Mouse (Mus musculus): ENCODE data around the gene Fkbp1a. TPM values are rescaled to one million over a fixed set of nuclear protein-coding genes. Genes with fewer than 3 reads are reported as not detected.
A peak's percentile ranks its signal among the peaks of the same experiment; 100 is the strongest.

Fkbp1a gene
- polyA plus RNA-seq, 1 experiment, result 37.1 TPM

- Histone ChIP-seq H3K4me1 (ENCODE audit: control insufficient read depth, insufficient read depth, insufficient read length) (no peaks in the 10 kb centered on the region), H3K27me3 (ENCODE audit: control insufficient read depth, insufficient read depth, low read length) (0 out of 2 replicates have a peak, but pooled peaks cover 2% of the 10 kb centered on the region), H3K27ac (ENCODE audit: insufficient read depth, low read length) (peak overlapping the region; percentile 39), H3K4me3 (ENCODE audit: extremely low read depth, insufficient read depth, insufficient read length) (peak overlapping the region; percentile 67), H3K36me3 (ENCODE audit: control insufficient read depth, insufficient read depth, low read length) (no peaks in the 10 kb centered on the region)
- under 1% methylated on average over 38 of the region's 38 CpGs for WGBS
- peak; percentile 28 to 45 for DNase-seq (ENCODE audit: low read depth in 1 of 2, low spot score in 2 of 2)
- no peak for TF ChIP-seq CTCF (IDR thresholded peaks at IDR 0.05; ENCODE audit: extremely low read depth, insufficient read depth, insufficient read length, insufficient replicate concordance)
- TF ChIP-seq POLR2A (IDR thresholded peaks at IDR 0.05; ENCODE audit: low read depth, low read length), result no peak
Observed at GRCm38 (mm10) chr2:151575699-151576389, 33.6 kb downstream of the Fkbp1a start.

DNA sequence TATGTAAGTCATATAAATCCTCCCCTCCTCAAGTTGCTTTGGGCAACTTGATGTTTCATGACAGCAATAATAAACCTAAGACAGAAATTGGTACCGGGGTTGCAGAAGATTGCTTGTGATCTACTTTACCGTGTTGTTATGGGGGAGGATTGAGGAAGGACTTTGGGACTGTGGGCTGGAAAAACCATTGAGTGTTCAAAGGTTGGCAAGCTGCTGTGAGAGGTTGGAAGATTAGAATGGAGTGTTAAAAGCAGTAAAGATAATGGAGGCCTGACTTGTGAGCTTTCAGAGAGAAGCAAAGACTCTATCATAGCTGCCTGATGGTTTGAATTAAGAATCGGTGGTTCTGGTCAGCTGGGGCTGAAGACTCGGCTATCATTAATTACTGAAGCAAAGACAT is 36.9 kb downstream of the Fkbp1a start:
- Histone ChIP-seq H3K27me3 (ENCODE audit: control insufficient read depth, insufficient read depth, low read length) (0 out of 2 replicates have a peak, but pooled peaks cover 2% of the 10 kb centered on the region), H3K27ac (ENCODE audit: insufficient read depth, low read length) (no peak overlapping the region), H3K36me3 (ENCODE audit: control insufficient read depth, insufficient read depth, low read length) (no peaks in the 10 kb centered on the region), H3K4me3 (ENCODE audit: extremely low read depth, insufficient read depth, insufficient read length) (no peak overlapping the region), H3K4me1 (ENCODE audit: control insufficient read depth, insufficient read depth, insufficient read length) (no peaks in the 10 kb centered on the region)
- TF ChIP-seq POLR2A (IDR thresholded peaks at IDR 0.05; ENCODE audit: low read depth, low read length) (no peak), CTCF (IDR thresholded peaks at IDR 0.05; ENCODE audit: extremely low read depth, insufficient read depth, insufficient read length, insufficient replicate concordance) (no peak)
- no peak for DNase-seq (ENCODE audit: low read depth in 1 of 2, low spot score in 2 of 2)
- WGBS, result 81% methylated on average over 4 of the region's 4 CpGs

GRCm38 (mm10) chr2:151580945-151581344 is 38.7 kb downstream of the Fkbp1a start:
- H3K36me3 ChIP-seq (ENCODE audit: control insufficient read depth, insufficient read depth, low read length), result no peaks in the 10 kb centered on the region
- TF ChIP-seq CTCF (IDR thresholded peaks at IDR 0.05; ENCODE audit: extremely low read depth, insufficient read depth, insufficient read length, insufficient replicate concordance) (no peak), POLR2A (IDR thresholded peaks at IDR 0.05; ENCODE audit: low read depth, low read length) (no peak)
- no peak overlapping the region for H3K27ac ChIP-seq (ENCODE audit: insufficient read depth, low read length)
- no peaks in the 10 kb centered on the region for H3K4me1 ChIP-seq (ENCODE audit: control insufficient read depth, insufficient read depth, insufficient read length)
- WGBS, result 65% methylated on average over 1 of the region's 1 CpGs
- 0 out of 2 replicates have a peak, but pooled peaks cover 2% of the 10 kb centered on the region for H3K27me3 ChIP-seq (ENCODE audit: control insufficient read depth, insufficient read depth, low read length)
- no peak overlapping the region for H3K4me3 ChIP-seq (ENCODE audit: extremely low read depth, insufficient read depth, insufficient read length)
- DNase-seq (ENCODE audit: low read depth in 1 of 2, low spot score in 2 of 2), result no peak

- TF ChIP-seq CTCF (IDR thresholded peaks at IDR 0.05; ENCODE audit: extremely low read depth, insufficient read depth, insufficient read length, insufficient replicate concordance), result no peak
- TF ChIP-seq POLR2A (IDR thresholded peaks at IDR 0.05; ENCODE audit: low read depth, low read length), result no peak
- Histone ChIP-seq H3K36me3 (ENCODE audit: control insufficient read depth, insufficient read depth, low read length) (no peaks in the 10 kb centered on the region), H3K27ac (ENCODE audit: insufficient read depth, low read length) (no peak overlapping the region), H3K4me1 (ENCODE audit: control insufficient read depth, insufficient read depth, insufficient read length) (no peaks in the 10 kb centered on the region), H3K4me3 (ENCODE audit: extremely low read depth, insufficient read depth, insufficient read length) (no peak overlapping the region), H3K27me3 (ENCODE audit: control insufficient read depth, insufficient read depth, low read length) (no peaks in the 10 kb centered on the region)
- WGBS, result 28% methylated on average over 3 of the region's 3 CpGs
- no peak for DNase-seq (ENCODE audit: low read depth in 1 of 2, low spot score in 2 of 2)
Observed at GRCm38 (mm10) chr2:151585934-151586333, 43.7 kb downstream of the Fkbp1a start.

DNA sequence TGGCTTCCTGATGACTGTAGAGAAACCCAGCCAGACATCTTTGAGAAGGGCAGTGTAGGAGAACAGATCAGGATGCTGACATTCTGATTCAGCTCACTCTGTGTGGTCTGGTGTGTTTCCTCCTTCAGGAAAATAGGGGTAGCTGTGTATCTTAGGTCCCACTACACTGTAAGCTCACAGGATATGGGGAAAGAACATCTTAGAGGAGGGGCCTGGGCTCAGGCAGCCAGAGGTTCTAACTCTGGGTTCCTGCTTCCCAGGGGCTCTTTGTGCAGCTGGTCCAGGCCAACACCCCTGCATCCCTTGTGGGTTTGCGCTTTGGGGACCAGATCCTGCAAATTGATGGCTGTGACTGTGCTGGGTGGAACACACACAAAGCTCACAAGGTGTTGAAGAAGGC is 44.5 kb downstream of the Fkbp1a start:
- TF ChIP-seq POLR2A (IDR thresholded peaks at IDR 0.05; ENCODE audit: low read depth, low read length) (no peak), CTCF (IDR thresholded peaks at IDR 0.05; ENCODE audit: extremely low read depth, insufficient read depth, insufficient read length, insufficient replicate concordance) (no peak)
- Histone ChIP-seq H3K36me3 (ENCODE audit: control insufficient read depth, insufficient read depth, low read length) (no peaks in the 10 kb centered on the region), H3K4me3 (ENCODE audit: extremely low read depth, insufficient read depth, insufficient read length) (no peak overlapping the region), H3K4me1 (ENCODE audit: control insufficient read depth, insufficient read depth, insufficient read length) (no peaks in the 10 kb centered on the region), H3K27ac (ENCODE audit: insufficient read depth, low read length) (no peak overlapping the region), H3K27me3 (ENCODE audit: control insufficient read depth, insufficient read depth, low read length) (no peaks in the 10 kb centered on the region)
- DNase-seq (ENCODE audit: low read depth in 1 of 2, low spot score in 2 of 2), result no peak
- 69% methylated on average over 1 of the region's 1 CpGs for WGBS

- H3K36me3 ChIP-seq (ENCODE audit: control insufficient read depth, insufficient read depth, low read length), result no peaks in the 10 kb centered on the region
- no peaks in the 10 kb centered on the region for H3K27me3 ChIP-seq (ENCODE audit: control insufficient read depth, insufficient read depth, low read length)
- TF ChIP-seq POLR2A (IDR thresholded peaks at IDR 0.05; ENCODE audit: low read depth, low read length), result no peak
- no peak for TF ChIP-seq CTCF (IDR thresholded peaks at IDR 0.05; ENCODE audit: extremely low read depth, insufficient read depth, insufficient read length, insufficient replicate concordance)
- no peaks in the 10 kb centered on the region for H3K4me1 ChIP-seq (ENCODE audit: control insufficient read depth, insufficient read depth, insufficient read length)
- H3K27ac ChIP-seq (ENCODE audit: insufficient read depth, low read length), result no peak overlapping the region
- WGBS, result 9% methylated on average over 9 of the region's 9 CpGs
- no peak for DNase-seq (ENCODE audit: low read depth in 1 of 2, low spot score in 2 of 2)
- no peak overlapping the region for H3K4me3 ChIP-seq (ENCODE audit: extremely low read depth, insufficient read depth, insufficient read length)
Observed at GRCm38 (mm10) chr2:151587306-151587705, 45.0 kb downstream of the Fkbp1a start.

DNA sequence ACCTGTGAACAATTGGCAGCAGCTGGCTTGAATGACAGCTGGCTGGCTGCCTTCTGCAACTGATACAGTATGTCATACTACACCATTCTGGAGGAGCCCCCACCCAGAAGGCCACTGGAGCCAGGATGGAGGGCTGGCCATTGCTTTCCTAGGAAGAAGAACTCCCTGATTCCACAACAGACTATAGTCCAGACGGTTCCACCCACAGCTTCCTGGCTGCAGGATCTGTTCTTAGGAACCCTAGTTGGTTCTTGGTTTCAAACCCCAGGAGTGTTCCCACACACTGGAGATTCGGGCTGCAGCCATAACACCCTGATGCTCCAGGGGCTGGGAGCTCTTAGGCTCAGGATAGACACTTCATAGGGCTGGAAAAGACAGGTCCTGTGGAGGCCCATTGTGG is 55.8 kb downstream of the Fkbp1a start:
- no peaks in the 10 kb centered on the region for H3K27me3 ChIP-seq (ENCODE audit: control insufficient read depth, insufficient read depth, low read length)
- WGBS, result 75% methylated on average over 2 of the region's 2 CpGs
- no peak overlapping the region for H3K27ac ChIP-seq (ENCODE audit: insufficient read depth, low read length)
- no peak for DNase-seq (ENCODE audit: low read depth in 1 of 2, low spot score in 2 of 2)
- no peaks in the 10 kb centered on the region for H3K4me1 ChIP-seq (ENCODE audit: control insufficient read depth, insufficient read depth, insufficient read length)
- H3K36me3 ChIP-seq (ENCODE audit: control insufficient read depth, insufficient read depth, low read length), result no peaks in the 10 kb centered on the region
- no peak for TF ChIP-seq CTCF (IDR thresholded peaks at IDR 0.05; ENCODE audit: extremely low read depth, insufficient read depth, insufficient read length, insufficient replicate concordance)
- TF ChIP-seq POLR2A (IDR thresholded peaks at IDR 0.05; ENCODE audit: low read depth, low read length), result no peak
- no peak overlapping the region for H3K4me3 ChIP-seq (ENCODE audit: extremely low read depth, insufficient read depth, insufficient read length)
